Mouse (Mus musculus): ENCODE data around the gene Fgr.

GRCm38 (mm10) chr4:133037293-133037692 lies 63.4 kb downstream of the Fgr start:
- TF ChIP-seq CTCF (IDR thresholded peaks at IDR 0.05; ENCODE audit: low read depth) (no peak), EP300 (optimal IDR thresholded peaks at IDR 0.05) (no peak)
